Mouse (Mus musculus): ENCODE measurements around the gene Neu1. TPM values are rescaled to one million over a fixed set of nuclear protein-coding genes. Genes with fewer than 3 reads are reported as not detected.

Gene Neu1
- polyA plus RNA-seq, 1 experiment, result 41.3 TPM

DNA sequence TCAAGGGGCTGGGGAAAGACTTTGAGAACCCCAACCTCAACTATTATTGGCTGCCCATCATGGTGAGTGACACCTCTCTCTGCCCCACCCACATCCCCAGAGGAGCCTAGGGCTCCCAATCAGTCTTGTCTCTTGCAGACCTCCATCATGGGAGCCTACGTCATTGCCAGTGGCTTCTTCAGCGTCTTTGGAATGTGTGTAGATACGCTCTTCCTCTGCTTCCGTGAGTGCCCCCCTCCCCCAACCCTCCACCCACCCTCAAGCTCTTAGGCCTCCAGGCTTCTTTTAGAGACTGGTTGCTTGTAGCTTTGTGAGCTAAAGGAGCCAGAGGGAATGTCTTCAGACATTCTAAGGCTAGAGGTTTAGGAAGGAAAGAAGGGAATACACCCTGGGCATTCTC lies 2.2 kb upstream of the Neu1 start:
- Histone ChIP-seq H3K27me3 (replicated peaks) (no peaks in the 10 kb centered on the region), H3K9me3 (no peaks in the 10 kb centered on the region), H3K36me3 (replicated peaks; ENCODE audit: low read length) (peaks cover 16% of the 10 kb centered on the region), H3K4me3 (replicated peaks) (no peak overlapping the region), H3K4me1 (peaks cover 59% of the 10 kb centered on the region)
- TF ChIP-seq FLI1 (IDR thresholded peaks at IDR 0.05; ENCODE audit: low read length) (no peak), GATA1 (IDR thresholded peaks at IDR 0.05; ENCODE audit: borderline replicate concordance, low read length) (no peak)

DNA sequence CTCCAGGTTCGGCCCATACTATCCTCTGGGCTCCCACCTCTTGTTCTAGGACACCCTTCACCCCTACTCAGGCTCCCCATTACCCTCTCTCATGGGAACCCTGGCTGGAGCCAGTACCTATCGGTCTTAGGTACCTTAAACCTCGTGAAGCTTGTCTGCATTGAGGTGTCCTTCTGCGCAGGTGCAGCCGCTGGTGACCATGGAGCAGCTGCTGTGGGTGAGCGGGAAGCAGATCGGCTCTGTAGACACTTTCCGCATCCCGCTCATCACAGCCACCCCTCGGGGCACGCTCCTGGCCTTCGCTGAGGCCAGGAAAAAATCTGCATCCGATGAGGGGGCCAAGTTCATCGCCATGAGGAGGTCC lies 664 bp downstream of the Neu1 start:
- Histone ChIP-seq H3K4me1 (peaks cover 59% of the 10 kb centered on the region), H3K4me3 (replicated peaks) (peak overlapping the region; percentile 100), H3K27me3 (replicated peaks) (no peaks in the 10 kb centered on the region), H3K9me3 (no peaks in the 10 kb centered on the region), H3K36me3 (replicated peaks; ENCODE audit: low read length) (peaks cover 45% of the 10 kb centered on the region)
- TF ChIP-seq GATA1 (IDR thresholded peaks at IDR 0.05; ENCODE audit: borderline replicate concordance, low read length) (no peak), FLI1 (IDR thresholded peaks at IDR 0.05; ENCODE audit: low read length) (no peak)

DNA sequence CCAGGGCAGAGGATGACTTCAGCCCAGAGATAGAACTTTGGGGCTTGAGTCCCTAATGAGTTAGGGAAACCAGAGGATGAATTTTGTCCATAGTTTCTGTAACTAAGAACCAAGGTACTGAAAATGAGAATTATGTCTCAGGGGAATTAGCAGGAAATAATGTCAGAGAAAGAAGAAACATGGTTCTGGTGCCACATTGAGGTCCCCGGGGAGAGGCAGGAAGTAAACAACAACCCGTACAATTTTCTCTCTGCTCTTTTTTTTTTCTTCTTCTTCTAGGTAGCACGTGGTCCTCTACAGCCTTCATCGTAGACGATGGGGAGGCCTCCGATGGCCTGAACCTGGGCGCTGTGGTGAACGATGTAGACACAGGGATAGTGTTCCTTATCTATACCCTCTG lies 1.2 kb downstream of the Neu1 start:
- Histone ChIP-seq H3K36me3 (replicated peaks; ENCODE audit: low read length) (peaks cover 47% of the 10 kb centered on the region), H3K4me1 (peaks cover 53% of the 10 kb centered on the region), H3K27me3 (replicated peaks) (no peaks in the 10 kb centered on the region), H3K4me3 (replicated peaks) (peak overlapping the region; percentile 100), H3K9me3 (no peaks in the 10 kb centered on the region)
- TF ChIP-seq GATA1 (IDR thresholded peaks at IDR 0.05; ENCODE audit: borderline replicate concordance, low read length), result no peak
- TF ChIP-seq FLI1 (IDR thresholded peaks at IDR 0.05; ENCODE audit: low read length), result no peak

DNA sequence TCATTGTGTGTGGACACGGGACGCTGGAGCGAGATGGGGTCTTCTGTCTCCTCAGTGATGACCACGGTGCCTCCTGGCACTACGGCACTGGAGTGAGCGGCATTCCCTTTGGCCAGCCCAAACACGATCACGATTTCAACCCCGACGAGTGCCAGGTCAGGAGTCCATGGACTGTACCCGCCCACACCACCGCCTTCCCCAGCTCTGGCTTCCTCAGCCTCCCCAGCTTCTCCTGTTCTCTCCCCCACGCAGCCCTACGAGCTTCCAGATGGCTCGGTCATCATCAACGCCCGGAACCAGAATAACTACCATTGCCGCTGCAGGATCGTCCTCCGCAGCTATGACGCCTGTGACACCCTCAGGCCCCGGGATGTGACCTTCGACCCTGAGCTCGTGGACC lies 3.0 kb downstream of the Neu1 start:
- peaks cover 49% of the 10 kb centered on the region for H3K36me3 ChIP-seq (replicated peaks; ENCODE audit: low read length)

DNA sequence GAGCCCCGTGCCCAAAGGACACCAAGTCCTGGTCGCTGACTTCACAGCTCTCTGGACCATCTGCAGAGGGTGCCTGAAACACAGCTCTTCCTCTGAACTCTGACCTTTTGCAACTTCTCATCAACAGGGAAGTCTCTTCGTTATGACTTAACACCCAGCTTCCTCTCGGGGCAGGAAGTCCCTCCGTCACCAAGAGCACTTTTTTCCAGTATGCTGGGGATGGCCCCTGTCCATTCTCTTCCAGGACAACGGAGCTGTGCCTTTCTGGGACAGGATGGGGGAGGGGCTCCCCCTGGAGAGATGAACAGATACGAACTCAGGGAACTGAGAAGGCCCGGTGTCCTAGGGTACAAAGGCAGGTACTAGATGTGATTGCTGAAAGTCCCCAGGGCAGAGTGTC lies 3.8 kb downstream of the Neu1 start:
- Histone ChIP-seq H3K27me3 (replicated peaks) (no peaks in the 10 kb centered on the region), H3K9me3 (no peaks in the 10 kb centered on the region), H3K36me3 (replicated peaks; ENCODE audit: low read length) (peaks cover 49% of the 10 kb centered on the region), H3K4me3 (replicated peaks) (no peak overlapping the region), H3K4me1 (peaks cover 54% of the 10 kb centered on the region)
- TF ChIP-seq FLI1 (IDR thresholded peaks at IDR 0.05; ENCODE audit: low read length) (no peak), GATA1 (IDR thresholded peaks at IDR 0.05; ENCODE audit: borderline replicate concordance, low read length) (no peak)

More for the DNA sequence above, 3.0 kb downstream of the Neu1 start:
- Histone ChIP-seq H3K4me1 (peaks cover 49% of the 10 kb centered on the region), H3K27me3 (replicated peaks) (no peaks in the 10 kb centered on the region), H3K9me3 (no peaks in the 10 kb centered on the region), H3K4me3 (replicated peaks) (peak overlapping the region; percentile 14)
- TF ChIP-seq GATA1 (IDR thresholded peaks at IDR 0.05; ENCODE audit: borderline replicate concordance, low read length) (no peak), FLI1 (IDR thresholded peaks at IDR 0.05; ENCODE audit: low read length) (no peak)

DNA sequence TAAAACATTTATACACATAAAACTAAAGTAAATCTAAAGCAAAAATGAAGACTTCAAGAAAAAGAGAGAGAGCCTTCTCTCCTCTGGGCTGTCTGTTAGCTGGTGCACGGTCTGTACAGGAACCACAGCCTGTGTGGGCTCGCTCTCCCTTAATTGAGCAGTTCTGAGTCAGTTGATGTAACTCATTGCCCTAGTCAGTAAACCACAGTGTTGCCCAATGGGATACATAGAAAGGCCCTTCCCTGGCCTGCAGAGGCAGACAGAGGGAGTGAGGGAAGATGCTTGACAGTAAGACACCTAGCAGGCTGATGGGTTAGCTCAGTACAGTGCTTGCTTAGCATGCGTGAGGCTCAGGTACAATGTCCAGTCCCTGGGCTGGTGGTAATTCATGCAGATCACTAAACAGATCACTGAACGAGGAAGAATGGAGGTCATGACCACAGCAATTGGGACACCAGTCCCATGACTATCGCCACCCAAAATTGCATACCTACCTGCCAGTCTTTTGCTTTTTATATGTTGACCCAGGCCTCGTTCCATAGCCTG lies 7.0 kb downstream of the Neu1 start:
- peaks cover 41% of the 10 kb centered on the region for H3K36me3 ChIP-seq (replicated peaks; ENCODE audit: low read length)
- H3K9me3 ChIP-seq, result no peaks in the 10 kb centered on the region
- peaks cover 43% of the 10 kb centered on the region for H3K4me1 ChIP-seq
- peak overlapping the region; percentile 56 for H3K4me3 ChIP-seq (replicated peaks)
- H3K27me3 ChIP-seq (replicated peaks), result no peaks in the 10 kb centered on the region
- TF ChIP-seq FLI1 (IDR thresholded peaks at IDR 0.05; ENCODE audit: low read length) (no peak), GATA1 (IDR thresholded peaks at IDR 0.05; ENCODE audit: borderline replicate concordance, low read length) (no peak)

DNA sequence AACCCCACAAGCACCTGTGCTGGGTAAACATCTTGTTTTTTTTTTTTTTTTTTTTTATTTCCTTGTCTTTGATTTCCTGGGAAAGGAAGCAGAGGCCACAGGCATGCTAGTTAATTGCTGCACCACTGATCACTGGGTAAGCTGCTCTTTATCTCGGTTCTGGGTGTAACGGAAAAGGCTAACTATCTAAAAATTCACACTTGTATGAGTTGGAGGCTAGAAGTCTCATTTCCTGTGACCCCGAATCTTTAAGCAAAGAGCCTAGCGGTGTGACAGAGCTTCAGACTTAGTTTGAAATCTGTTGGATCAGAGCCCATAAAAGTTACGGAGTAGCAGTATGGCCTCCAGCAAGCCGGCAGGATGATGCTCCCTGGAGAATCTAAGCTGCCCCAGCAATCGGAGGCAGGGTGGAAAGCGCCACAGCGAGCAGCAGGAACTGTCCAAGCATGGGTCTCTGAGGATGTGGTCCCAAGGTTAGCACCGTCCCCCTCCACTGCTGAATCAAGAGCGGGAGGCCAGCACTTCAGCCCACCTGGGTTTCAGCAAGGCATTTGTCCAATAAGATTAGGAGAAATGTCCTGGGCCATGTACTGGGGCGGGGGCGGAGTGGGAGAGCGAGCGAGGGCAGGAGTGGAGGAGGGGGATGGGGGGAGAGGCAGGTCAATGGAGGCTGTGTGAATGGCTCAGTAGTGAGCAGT lies 10.4 kb downstream of the Neu1 start:
- H3K4me1 ChIP-seq, result peaks cover 31% of the 10 kb centered on the region
- peak overlapping the region; percentile 77 for H3K4me3 ChIP-seq (replicated peaks)
- peaks cover 3% of the 10 kb centered on the region for H3K27me3 ChIP-seq (replicated peaks)
- H3K9me3 ChIP-seq, result no peaks in the 10 kb centered on the region
- H3K36me3 ChIP-seq (replicated peaks; ENCODE audit: low read length), result peaks cover 6% of the 10 kb centered on the region
- no peak for TF ChIP-seq GATA1 (IDR thresholded peaks at IDR 0.05; ENCODE audit: borderline replicate concordance, low read length)
- no peak for TF ChIP-seq FLI1 (IDR thresholded peaks at IDR 0.05; ENCODE audit: low read length)

DNA sequence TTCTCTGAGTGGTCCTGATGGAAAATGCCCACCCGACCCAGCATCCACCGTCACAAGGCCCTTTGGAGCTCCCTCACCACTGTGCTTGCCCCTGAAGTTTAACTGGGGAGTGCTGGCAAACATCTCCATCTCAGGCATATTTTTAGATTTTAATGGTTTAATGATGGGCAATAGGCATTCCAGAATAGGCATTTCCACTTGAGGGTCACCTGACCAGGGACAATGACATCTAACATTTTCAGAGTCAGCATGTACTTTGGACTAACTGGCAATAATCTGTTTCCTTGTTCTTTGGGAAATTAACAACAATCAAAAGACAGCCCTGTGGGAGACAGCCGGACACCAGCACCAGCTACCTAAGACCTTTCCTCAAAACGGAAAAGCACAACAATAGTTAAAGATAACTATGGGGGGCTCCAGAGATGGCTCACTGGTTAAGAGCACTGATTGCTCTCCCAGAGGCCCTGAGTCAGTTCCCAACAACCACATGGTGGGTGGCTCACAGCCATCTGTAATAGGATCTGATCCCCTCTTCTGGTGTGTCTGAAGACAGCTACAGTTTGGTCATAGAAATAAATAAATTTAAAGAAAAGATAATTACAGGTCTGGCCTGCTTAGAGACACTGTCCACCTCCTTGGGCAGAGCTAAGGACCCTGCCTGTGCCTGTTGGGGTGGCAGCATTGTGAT lies 12.2 kb downstream of the Neu1 start:
- H3K4me1 ChIP-seq, result peaks cover 27% of the 10 kb centered on the region
- H3K4me3 ChIP-seq (replicated peaks), result no peak overlapping the region
- H3K27me3 ChIP-seq (replicated peaks), result peaks cover 3% of the 10 kb centered on the region
- no peaks in the 10 kb centered on the region for H3K36me3 ChIP-seq (replicated peaks; ENCODE audit: low read length)
- no peaks in the 10 kb centered on the region for H3K9me3 ChIP-seq
- no peak for TF ChIP-seq FLI1 (IDR thresholded peaks at IDR 0.05; ENCODE audit: low read length)
- TF ChIP-seq GATA1 (IDR thresholded peaks at IDR 0.05; ENCODE audit: borderline replicate concordance, low read length), result no peak

DNA sequence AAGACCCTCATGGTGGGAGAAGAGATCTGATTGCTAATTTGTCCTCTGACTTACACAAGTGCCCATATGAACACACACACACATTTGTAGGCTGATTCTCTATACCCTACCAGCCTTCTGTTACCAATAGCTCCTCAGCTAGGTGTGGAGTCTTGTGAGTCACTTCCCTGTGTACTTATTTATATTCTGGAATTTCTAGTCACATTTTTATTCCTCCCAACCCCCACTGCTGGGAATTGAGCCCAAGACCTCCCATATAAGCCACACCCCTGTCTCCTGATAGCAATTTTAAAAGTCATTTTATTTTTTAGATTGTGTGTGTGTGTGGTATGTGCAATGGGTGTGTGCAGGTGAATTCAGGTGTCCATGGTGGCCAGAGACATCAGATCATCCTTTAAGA lies 13.3 kb downstream of the Neu1 start:
- H3K36me3 ChIP-seq (replicated peaks; ENCODE audit: low read length), result no peaks in the 10 kb centered on the region
- no peak overlapping the region for H3K4me3 ChIP-seq (replicated peaks)
- peaks cover 21% of the 10 kb centered on the region for H3K4me1 ChIP-seq
- no peaks in the 10 kb centered on the region for H3K9me3 ChIP-seq
- TF ChIP-seq FLI1 (IDR thresholded peaks at IDR 0.05; ENCODE audit: low read length) (no peak), GATA1 (IDR thresholded peaks at IDR 0.05; ENCODE audit: borderline replicate concordance, low read length) (no peak)
- peaks cover 3% of the 10 kb centered on the region for H3K27me3 ChIP-seq (replicated peaks)

DNA sequence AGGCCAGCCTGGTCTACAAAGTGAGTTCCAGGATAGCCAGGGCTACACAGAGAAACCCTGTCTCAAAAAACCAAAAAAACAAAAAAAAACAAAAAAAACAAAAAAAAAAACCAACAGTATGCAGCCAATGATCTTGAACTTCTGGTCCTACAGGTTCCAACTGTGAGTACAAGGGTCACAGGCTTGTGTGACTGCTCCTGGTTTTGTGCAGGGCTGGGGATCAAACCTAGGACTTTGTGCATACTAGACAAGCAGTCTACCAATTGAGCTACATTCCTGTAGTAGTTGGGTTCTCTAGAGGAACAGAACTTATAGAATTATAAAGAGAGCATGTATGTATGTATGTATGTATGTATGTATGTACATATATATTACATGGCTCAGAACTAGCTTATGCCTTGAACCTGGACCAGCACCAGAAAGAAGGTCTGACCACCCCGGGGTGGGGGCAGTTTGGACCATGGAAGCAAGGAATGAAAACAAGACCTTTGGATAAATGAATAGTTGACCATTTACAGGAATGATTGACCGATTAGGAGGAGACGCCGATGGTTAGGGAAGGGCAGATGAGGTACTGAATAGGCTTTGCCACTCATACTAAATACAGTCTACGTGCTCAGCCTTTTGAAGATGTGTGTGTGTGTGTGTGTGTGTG lies 15.6 kb downstream of the Neu1 start:
- Histone ChIP-seq H3K4me1 (peaks cover 18% of the 10 kb centered on the region), H3K36me3 (replicated peaks; ENCODE audit: low read length) (peaks cover 15% of the 10 kb centered on the region), H3K27me3 (replicated peaks) (peaks cover 3% of the 10 kb centered on the region), H3K4me3 (replicated peaks) (no peak overlapping the region), H3K9me3 (no peaks in the 10 kb centered on the region)
- no peak for TF ChIP-seq GATA1 (IDR thresholded peaks at IDR 0.05; ENCODE audit: borderline replicate concordance, low read length)
- no peak for TF ChIP-seq FLI1 (IDR thresholded peaks at IDR 0.05; ENCODE audit: low read length)
